Mouse (Mus musculus): ENCODE results near the gene Ror2.

Ror2 gene

GRCm38 (mm10) chr13:53233826-53234786, 51.8 kb downstream of the Ror2 start:
- DNase-seq (ENCODE audit: low spot score), result no peak

- no peak for DNase-seq (ENCODE audit: low spot score)
Observed at GRCm38 (mm10) chr13:53233381-53233780, 52.5 kb downstream of the Ror2 start.

DNA sequence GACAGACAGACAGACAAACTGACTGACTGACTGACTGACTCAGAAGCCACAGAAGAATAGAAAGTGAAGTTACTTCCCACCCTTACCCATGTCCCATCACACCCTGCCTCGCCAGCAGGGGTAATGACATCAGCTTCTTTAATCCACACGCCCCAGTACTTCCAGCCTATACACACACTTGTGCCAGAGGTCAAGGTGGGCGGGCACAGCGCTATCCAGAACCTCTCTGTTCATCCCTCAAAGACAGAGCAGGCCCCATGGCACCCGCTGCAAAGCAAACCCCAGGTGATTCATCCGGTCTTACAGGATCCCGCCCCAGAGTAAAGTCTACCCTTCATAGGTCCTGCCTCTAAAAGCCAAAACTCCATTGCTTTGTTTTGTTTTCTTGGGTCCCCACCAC, 53.5 kb downstream of the Ror2 start:
- no peak for DNase-seq (ENCODE audit: low spot score)

- DNase-seq (ENCODE audit: low spot score), result no peak
Observed at GRCm38 (mm10) chr13:53230446-53231161, 55.3 kb downstream of the Ror2 start.

- no peak for DNase-seq (ENCODE audit: low spot score)
Observed at GRCm38 (mm10) chr13:53227019-53227418, 58.9 kb downstream of the Ror2 start.

GRCm38 (mm10) chr13:53226461-53226860, 59.5 kb downstream of the Ror2 start:
- no peak for DNase-seq (ENCODE audit: low spot score)

DNA sequence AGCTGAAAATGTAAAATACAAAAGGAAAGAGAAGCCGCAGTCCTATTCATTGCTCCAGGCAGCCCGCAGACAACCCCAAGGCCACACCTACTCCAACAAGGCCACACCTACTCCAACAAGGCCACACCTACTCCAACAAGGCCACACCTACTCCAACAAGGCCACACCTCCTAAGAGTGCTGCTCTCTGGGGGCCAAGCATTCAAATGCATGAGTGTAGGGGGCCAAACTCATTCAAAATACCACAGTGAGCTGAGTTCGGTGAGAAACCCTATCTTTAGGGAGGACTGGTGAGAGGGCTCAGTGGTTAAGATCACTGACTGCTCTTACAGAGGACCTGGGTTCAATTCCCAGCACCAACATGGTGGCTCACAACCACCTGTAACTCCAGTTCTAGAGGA, 60.0 kb downstream of the Ror2 start:
- no peak for DNase-seq (ENCODE audit: low spot score)

DNA sequence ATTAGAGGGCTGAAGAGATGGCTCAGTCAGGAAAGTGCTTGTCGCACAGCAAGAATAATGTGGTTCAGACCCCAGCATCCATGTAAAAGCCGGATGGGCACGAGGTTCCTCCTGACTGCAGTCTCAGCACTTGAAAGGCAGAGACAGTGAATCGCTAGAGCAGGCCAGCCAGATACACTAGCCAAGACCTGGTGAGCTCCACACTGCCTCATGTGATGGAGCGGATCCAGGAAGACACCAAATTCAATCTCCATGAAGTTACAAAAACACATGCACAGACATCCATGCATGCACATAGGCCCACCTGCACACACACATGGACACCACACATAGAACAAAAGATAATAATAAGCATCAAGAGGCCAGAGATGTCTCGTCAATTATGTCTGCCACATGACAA, 64.7 kb downstream of the Ror2 start:
- DNase-seq (ENCODE audit: low spot score), result no peak

GRCm38 (mm10) chr13:53219889-53220288, 66.0 kb downstream of the Ror2 start:
- no peak for DNase-seq (ENCODE audit: low spot score)

- DNase-seq (ENCODE audit: low spot score), result no peak
Observed at GRCm38 (mm10) chr13:53219391-53219790, 66.5 kb downstream of the Ror2 start.

DNA sequence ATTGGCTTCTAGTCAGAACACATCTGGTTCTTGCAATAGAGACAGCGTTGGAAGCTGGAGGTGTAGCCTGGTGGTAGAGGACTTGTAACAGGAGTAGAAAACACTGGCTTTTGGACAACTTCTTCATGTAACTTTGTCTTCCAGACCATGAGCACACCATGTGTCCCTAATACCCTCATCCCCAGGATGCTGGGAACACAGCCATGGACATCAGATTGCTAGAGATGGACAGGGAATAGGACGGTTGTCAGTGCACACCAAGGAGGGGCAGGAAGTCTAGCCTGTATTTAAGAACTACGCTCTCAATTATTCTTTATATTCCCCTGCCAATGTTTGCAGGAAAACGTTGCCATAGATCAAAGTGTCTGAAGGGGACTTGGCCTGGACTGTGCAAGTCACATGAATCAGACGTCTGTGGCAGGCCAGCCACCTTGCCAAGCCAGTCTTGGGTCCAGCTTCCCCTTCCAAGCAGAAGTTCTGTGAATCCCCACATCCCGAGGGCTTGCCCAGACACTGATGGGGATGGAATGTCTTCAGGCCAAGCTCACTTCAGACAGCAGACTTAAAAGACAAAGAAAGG, 68.4 kb downstream of the Ror2 start:
- DNase-seq (ENCODE audit: low spot score), result no peak

DNA sequence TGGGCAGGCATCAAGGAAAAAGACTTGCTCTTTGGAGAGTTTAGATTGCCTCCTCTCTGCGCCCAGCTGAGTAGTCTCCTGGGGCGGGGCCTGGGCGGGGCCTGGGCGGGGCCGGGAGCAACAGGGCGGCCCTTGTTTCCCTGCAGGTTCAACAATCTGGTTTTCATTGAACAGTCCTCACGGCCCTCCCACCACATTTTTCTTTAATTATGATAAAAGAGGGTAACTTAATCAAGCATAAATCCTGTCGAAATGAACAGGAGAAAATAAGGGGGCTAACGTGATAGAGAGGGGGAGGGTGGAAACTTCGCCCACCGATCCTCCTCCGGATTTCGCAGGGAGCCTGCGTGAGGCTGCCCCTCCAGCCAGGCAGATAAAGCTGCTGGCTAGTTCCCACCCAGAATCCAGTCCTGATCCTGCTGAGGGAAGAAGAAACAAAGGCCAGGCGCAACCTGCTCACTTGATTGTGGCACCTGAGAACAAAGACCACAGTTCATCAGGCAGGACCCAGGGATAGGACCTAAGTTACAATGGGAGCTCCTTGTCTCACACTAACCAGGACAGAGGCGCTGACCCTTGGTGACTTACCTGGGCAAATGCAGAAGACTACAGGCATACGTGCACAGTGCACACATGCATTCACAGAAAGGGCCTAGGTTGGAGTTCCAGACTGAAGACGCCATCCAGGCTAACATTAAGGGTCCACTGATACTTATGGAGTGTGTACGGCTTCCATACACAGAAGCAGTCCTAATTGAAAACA, 73.8 kb downstream of the Ror2 start:
- DNase-seq (ENCODE audit: low spot score), result no peak

GRCm38 (mm10) chr13:53208556-53208955, 77.4 kb downstream of the Ror2 start:
- DNase-seq (ENCODE audit: low spot score), result no peak

- no peak for DNase-seq (ENCODE audit: low spot score)
Observed at GRCm38 (mm10) chr13:53205128-53205911, 80.6 kb downstream of the Ror2 start.

DNA sequence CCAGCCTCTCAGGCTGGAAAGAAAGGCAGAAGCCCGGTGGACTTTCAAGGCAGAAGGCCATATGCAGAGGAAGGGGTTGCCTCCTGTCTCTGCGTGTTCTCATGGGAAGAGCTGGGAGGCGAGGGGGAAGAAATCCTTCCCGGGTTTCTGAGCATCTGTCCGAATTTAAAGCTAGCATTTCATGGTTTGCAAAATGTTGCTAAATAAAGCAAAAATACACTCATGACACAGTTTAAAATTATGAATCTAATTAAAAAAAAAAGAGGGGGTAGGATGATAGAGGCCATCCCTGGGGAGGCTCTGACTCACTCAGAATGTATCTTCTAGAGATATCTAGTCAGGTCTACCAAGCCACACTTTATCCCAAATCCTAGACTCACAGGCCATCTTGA, 83.5 kb downstream of the Ror2 start:
- DNase-seq (ENCODE audit: low spot score), result no peak

DNA sequence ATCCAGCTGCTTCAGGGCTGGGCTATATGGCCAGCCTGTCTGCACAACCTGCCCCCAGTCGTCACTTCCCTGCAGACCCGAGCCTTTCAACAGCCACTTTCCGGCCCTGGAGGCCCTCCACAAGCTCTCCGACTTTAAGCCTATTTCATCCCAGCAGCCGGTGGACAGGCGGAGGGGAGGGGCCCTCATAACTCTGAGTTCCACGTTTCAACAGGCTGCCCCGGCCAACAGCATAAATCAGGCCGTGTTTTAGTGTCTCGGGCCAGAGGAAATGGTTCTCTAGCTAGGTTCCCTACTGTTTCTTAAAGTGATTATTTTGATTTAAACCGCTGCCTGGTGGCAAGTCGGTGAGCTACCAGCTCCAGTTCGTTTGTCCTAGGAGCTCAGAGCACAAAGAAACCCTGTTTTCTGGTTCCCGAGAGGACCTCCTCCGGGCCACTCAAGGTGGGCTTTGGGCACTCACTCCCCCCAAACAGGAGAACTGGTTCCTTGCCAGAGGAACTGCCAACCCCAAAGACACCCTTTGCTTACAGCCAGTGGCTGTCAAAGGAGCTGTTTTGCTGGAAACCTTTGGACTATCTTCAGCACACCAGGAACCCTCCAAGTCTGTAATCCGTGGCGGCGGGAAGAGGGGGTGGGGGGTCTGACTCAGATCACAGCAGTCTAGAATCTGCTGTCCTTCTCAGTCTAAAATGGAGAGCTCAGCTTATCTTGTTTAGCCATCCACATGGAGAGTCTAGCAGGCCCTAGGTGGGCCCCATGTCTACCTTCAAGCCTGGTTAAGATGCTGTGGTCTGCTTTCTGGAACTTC, 84.1 kb downstream of the Ror2 start:
- peak; percentile 43 for DNase-seq (ENCODE audit: low spot score)

- DNase-seq (ENCODE audit: low spot score), result no peak
Observed at GRCm38 (mm10) chr13:53200121-53200520, 85.8 kb downstream of the Ror2 start.

GRCm38 (mm10) chr13:53199262-53199661, 86.7 kb downstream of the Ror2 start:
- no peak for DNase-seq (ENCODE audit: low spot score)

GRCm38 (mm10) chr13:53196690-53197089, 89.2 kb downstream of the Ror2 start:
- no peak for DNase-seq (ENCODE audit: low spot score)

GRCm38 (mm10) chr13:53195951-53196677, 89.8 kb downstream of the Ror2 start:
- DNase-seq (ENCODE audit: low spot score), result no peak
